Mouse (Mus musculus): ENCODE measurements around the gene Slc6a6. TPM values are rescaled to one million over a fixed set of nuclear protein-coding genes. Genes with fewer than 3 reads are reported as not detected.

The Slc6a6 gene
- polyA plus RNA-seq, 1 experiment from 2014 or later = 72.4 TPM

- Histone ChIP-seq H3K27ac (peak overlapping the region; percentile 43; the same call in 1 of the 2 replicates), H3K4me2 (replicated peaks) (no peak overlapping the region), H3K9me3 (no peaks in the 10 kb centered on the region), H3K4me3 (no peak overlapping the region), H3K36me3 (peaks cover 12% of the 10 kb centered on the region), H3K9ac (no peak overlapping the region), H3K4me1 (peaks cover 47% of the 10 kb centered on the region), H3K27me3 (replicated peaks) (no peaks in the 10 kb centered on the region)
- ATAC-seq (ENCODE audit: low FRiP score, low read depth) = no peak
- WGBS = 74% methylated on average over 2 of the region's 2 CpGs
Measured at GRCm38 (mm10) chr6:91718067-91718466, 34.2 kb downstream of the Slc6a6 start.

- no peak overlapping the region for H3K4me2 ChIP-seq (replicated peaks)
- H3K9me3 ChIP-seq = no peaks in the 10 kb centered on the region
- H3K9ac ChIP-seq = no peak overlapping the region
- H3K36me3 ChIP-seq = peaks cover 17% of the 10 kb centered on the region
- H3K27ac ChIP-seq = peak overlapping the region; percentile 43
- H3K4me1 ChIP-seq = peaks cover 42% of the 10 kb centered on the region
- ATAC-seq (ENCODE audit: low FRiP score, low read depth) = no peak
- no peaks in the 10 kb centered on the region for H3K27me3 ChIP-seq (replicated peaks)
- H3K4me3 ChIP-seq = no peak overlapping the region
- WGBS = 65% methylated on average over 3 of the region's 3 CpGs
Measured at GRCm38 (mm10) chr6:91718603-91719002, 34.8 kb downstream of the Slc6a6 start.

GRCm38 (mm10) chr6:91719042-91719747, 35.3 kb downstream of the Slc6a6 start:
- Histone ChIP-seq H3K36me3 (peaks cover 23% of the 10 kb centered on the region), H3K4me1 (peaks cover 39% of the 10 kb centered on the region), H3K27me3 (replicated peaks) (no peaks in the 10 kb centered on the region), H3K9me3 (no peaks in the 10 kb centered on the region), H3K9ac (no peak overlapping the region), H3K4me3 (no peak overlapping the region), H3K4me2 (replicated peaks) (peak overlapping the region; percentile 22; the same call in 1 of the 2 replicates), H3K27ac (peak overlapping the region; percentile 43)
- WGBS = 69% methylated on average over 6 of the region's 6 CpGs
- peak; percentile 71 for ATAC-seq (ENCODE audit: low FRiP score, low read depth)

- H3K27ac ChIP-seq = peak overlapping the region; percentile 9; the same call in 1 of the 2 replicates
- H3K27me3 ChIP-seq (replicated peaks) = no peaks in the 10 kb centered on the region
- peak overlapping the region; percentile 22 for H3K4me2 ChIP-seq (replicated peaks)
- 9% methylated on average over 9 of the region's 9 CpGs for WGBS
- H3K9ac ChIP-seq = peak overlapping the region; percentile 6; the same call in 1 of the 2 replicates
- H3K4me3 ChIP-seq = no peak overlapping the region
- peaks cover 39% of the 10 kb centered on the region for H3K4me1 ChIP-seq
- peaks cover 28% of the 10 kb centered on the region for H3K36me3 ChIP-seq
- H3K9me3 ChIP-seq = no peaks in the 10 kb centered on the region
- peak; percentile 69 for ATAC-seq (ENCODE audit: low FRiP score, low read depth)
Measured at GRCm38 (mm10) chr6:91719865-91720533, 36.1 kb downstream of the Slc6a6 start.

GRCm38 (mm10) chr6:91720588-91721214, 36.8 kb downstream of the Slc6a6 start:
- Histone ChIP-seq H3K9ac (no peak overlapping the region), H3K4me2 (replicated peaks) (peak overlapping the region; percentile 22), H3K27ac (0 out of 2 replicates have a peak overlapping the region, but pooled peaks have one; percentile 9), H3K9me3 (no peaks in the 10 kb centered on the region), H3K36me3 (peaks cover 32% of the 10 kb centered on the region), H3K4me1 (peaks cover 39% of the 10 kb centered on the region), H3K4me3 (no peak overlapping the region), H3K27me3 (replicated peaks) (no peaks in the 10 kb centered on the region)
- ATAC-seq (ENCODE audit: low FRiP score, low read depth) = peak; percentile 23
- WGBS = 45% methylated on average over 4 of the region's 4 CpGs

- Histone ChIP-seq H3K27me3 (replicated peaks) (no peaks in the 10 kb centered on the region), H3K4me2 (replicated peaks) (no peak overlapping the region), H3K4me1 (peaks cover 39% of the 10 kb centered on the region), H3K36me3 (peaks cover 37% of the 10 kb centered on the region), H3K27ac (no peak overlapping the region), H3K4me3 (no peak overlapping the region), H3K9me3 (no peaks in the 10 kb centered on the region), H3K9ac (no peak overlapping the region)
- 28% methylated on average over 12 of the region's 12 CpGs for WGBS
- ATAC-seq (ENCODE audit: low FRiP score, low read depth) = no peak
Measured at GRCm38 (mm10) chr6:91721215-91721701, 37.4 kb downstream of the Slc6a6 start.

GRCm38 (mm10) chr6:91727361-91727760, 43.5 kb downstream of the Slc6a6 start:
- Histone ChIP-seq H3K9me3 (no peaks in the 10 kb centered on the region), H3K4me3 (no peak overlapping the region), H3K36me3 (peaks cover 58% of the 10 kb centered on the region), H3K9ac (no peak overlapping the region), H3K4me1 (peaks cover 34% of the 10 kb centered on the region), H3K27ac (no peak overlapping the region), H3K27me3 (replicated peaks) (no peaks in the 10 kb centered on the region), H3K4me2 (replicated peaks) (no peak overlapping the region)
- 85% methylated on average over 1 of the region's 1 CpGs for WGBS
- ATAC-seq (ENCODE audit: low FRiP score, low read depth) = no peak

- no peak overlapping the region for H3K4me3 ChIP-seq
- peaks cover 34% of the 10 kb centered on the region for H3K4me1 ChIP-seq
- 0 out of 2 replicates have a peak overlapping the region, but pooled peaks have one; percentile 10 for H3K9ac ChIP-seq
- WGBS = 48% methylated on average over 6 of the region's 6 CpGs
- H3K9me3 ChIP-seq = no peaks in the 10 kb centered on the region
- ATAC-seq (ENCODE audit: low FRiP score, low read depth) = peak; percentile 54
- peak overlapping the region; percentile 47; the same call in 1 of the 2 replicates for H3K27ac ChIP-seq
- H3K27me3 ChIP-seq (replicated peaks) = no peaks in the 10 kb centered on the region
- H3K4me2 ChIP-seq (replicated peaks) = peak overlapping the region; percentile 14; the same call in 1 of the 2 replicates
- peaks cover 53% of the 10 kb centered on the region for H3K36me3 ChIP-seq
Measured at GRCm38 (mm10) chr6:91728939-91729619, 45.2 kb downstream of the Slc6a6 start.

GRCm38 (mm10) chr6:91729677-91730127, 45.8 kb downstream of the Slc6a6 start:
- peak overlapping the region; percentile 47; the same call in 1 of the 2 replicates for H3K27ac ChIP-seq
- WGBS = 7% methylated on average over 12 of the region's 12 CpGs
- peak overlapping the region; percentile 14; the same call in 1 of the 2 replicates for H3K4me2 ChIP-seq (replicated peaks)
- no peaks in the 10 kb centered on the region for H3K27me3 ChIP-seq (replicated peaks)
- peaks cover 47% of the 10 kb centered on the region for H3K36me3 ChIP-seq
- H3K9ac ChIP-seq = no peak overlapping the region
- peak; percentile 45 for ATAC-seq (ENCODE audit: low FRiP score, low read depth)
- H3K9me3 ChIP-seq = no peaks in the 10 kb centered on the region
- H3K4me1 ChIP-seq = peaks cover 34% of the 10 kb centered on the region
- H3K4me3 ChIP-seq = no peak overlapping the region

- Histone ChIP-seq H3K9ac (no peak overlapping the region), H3K27ac (no peak overlapping the region), H3K36me3 (peaks cover 49% of the 10 kb centered on the region), H3K4me1 (peaks cover 34% of the 10 kb centered on the region), H3K27me3 (replicated peaks) (no peaks in the 10 kb centered on the region), H3K4me2 (replicated peaks) (no peak overlapping the region), H3K4me3 (no peak overlapping the region), H3K9me3 (no peaks in the 10 kb centered on the region)
- peak; percentile 50 for ATAC-seq (ENCODE audit: low FRiP score, low read depth)
- 70% methylated on average over 11 of the region's 11 CpGs for WGBS
Measured at GRCm38 (mm10) chr6:91732138-91732537, 48.3 kb downstream of the Slc6a6 start.

- peaks cover 66% of the 10 kb centered on the region for H3K36me3 ChIP-seq
- WGBS = 45% methylated on average over 5 of the region's 5 CpGs
- H3K27me3 ChIP-seq (replicated peaks) = no peaks in the 10 kb centered on the region
- H3K9me3 ChIP-seq = no peaks in the 10 kb centered on the region
- no peak overlapping the region for H3K27ac ChIP-seq
- H3K4me2 ChIP-seq (replicated peaks) = no peak overlapping the region
- ATAC-seq (ENCODE audit: low FRiP score, low read depth) = no peak
- 0 out of 2 replicates have a peak overlapping the region, but pooled peaks have one; percentile 17 for H3K9ac ChIP-seq
- 0 out of 2 replicates have a peak, but pooled peaks cover 5% of the 10 kb centered on the region for H3K4me1 ChIP-seq
- no peak overlapping the region for H3K4me3 ChIP-seq
Measured at GRCm38 (mm10) chr6:91736471-91736870, 52.6 kb downstream of the Slc6a6 start.

Measured in neural tube, embryonic 12.5 days (tissue).